Mouse (Mus musculus) cerebellum, adult 18-20 months (tissue): Measurements from ENCODE around the gene Hipk2.

Experiments
- DNase-seq, 2 experiments: peaks; one replicate each; pipeline ENCODE4 v3.0.0; 2021

The Hipk2 gene

GRCm38 (mm10) chr6:38825886-38826285 is 50.1 kb downstream of the Hipk2 start:
- no peak for DNase-seq

DNA sequence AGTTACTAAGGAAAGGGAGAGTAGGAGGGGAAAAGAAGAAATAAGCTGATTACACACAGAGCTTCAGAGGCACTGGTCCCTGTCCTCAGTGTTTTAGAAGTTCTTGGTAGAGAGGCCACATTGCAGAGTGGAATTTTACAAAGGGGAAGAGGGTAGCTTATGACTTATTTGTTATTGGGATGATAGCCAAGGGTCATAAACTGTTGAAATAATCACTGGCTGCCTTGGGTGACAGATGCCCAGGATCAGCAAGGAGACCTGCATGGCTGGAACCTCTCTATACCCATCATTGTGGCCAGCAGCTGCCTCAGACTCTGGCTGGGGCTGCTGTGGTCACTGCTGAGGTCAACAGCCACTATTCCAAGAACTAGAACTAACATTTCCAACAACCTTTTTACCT is 52.1 kb downstream of the Hipk2 start:
- no peak for DNase-seq

DNA sequence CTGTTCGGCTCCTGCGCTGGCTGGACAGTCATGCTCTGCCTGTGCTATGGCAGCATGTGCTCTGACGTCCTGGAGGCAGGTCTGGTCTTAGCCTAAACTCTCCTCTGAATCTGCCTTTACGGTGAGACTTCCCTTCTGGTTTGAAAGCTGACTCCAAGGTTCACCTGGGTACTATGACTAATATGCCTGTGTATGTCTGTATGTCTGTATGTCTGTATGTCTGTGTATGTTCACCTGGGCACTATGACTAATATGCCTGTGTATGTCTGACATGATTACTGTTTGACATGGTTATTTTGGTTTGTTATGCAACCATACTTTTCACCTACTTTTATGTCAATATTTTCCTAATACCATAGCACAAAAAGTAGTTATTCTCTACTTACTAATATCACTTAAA is 52.8 kb downstream of the Hipk2 start:
- no peak for DNase-seq

GRCm38 (mm10) chr6:38821686-38822085 is 54.3 kb downstream of the Hipk2 start:
- no peak for DNase-seq

DNA sequence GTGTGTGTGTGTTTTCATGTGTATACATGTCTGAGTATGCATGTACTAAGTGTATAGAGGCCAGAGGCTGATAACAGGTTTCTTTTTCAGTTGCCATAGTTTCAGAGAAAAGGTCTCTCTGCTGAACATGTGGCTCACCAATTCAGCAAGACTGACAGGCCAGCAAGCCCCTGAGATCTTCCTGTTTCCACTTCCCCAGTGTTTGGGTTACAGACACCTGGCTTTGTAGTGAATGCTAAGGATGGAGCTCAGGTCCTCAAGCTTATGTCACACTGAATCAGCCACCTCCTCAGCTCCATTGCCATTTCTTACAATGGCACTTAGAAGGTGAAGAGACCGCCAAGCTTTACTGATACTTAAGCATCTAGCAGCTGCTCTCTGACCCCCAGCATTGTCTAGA is 55.1 kb downstream of the Hipk2 start:
- DNase-seq = no peak

DNA sequence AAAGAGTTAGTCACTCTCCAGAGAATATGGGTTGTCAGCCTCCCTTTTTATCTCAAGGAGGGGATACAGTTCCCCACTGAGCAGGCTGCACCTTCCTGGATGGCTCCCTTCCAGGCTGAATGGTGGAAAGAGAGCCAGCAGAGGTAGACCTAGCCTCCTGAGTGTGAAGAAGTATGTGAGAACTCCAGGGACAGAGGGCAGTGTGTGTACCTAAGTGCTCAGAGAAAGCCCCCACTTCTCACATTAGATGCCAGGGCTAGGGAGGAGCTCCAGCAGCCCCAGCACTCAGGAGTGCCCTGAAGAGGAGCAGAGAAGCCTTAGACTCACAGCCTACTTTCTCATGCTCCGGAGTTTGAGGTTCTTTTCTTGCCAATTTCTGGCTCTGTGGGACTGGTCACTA is 59.7 kb downstream of the Hipk2 start:
- no peak for DNase-seq

DNA sequence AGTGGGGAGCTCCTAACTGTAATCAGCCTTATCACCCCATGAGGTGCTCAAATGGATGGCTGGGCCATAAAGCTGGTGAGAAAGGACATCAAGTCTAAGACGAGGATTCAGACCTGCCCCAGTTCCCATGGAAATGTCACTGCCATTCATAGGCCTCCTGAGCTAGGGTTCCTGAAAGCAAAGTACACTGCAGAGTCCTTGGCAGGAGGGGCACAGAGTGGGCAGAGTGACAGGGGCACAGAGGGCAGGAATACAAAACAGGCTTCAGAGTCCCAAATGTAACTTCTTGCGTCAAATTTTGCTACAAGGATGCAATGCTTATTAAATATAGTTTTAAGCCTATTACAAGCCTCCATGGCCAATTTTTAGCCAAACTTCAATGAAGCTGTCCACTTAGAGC is 60.4 kb downstream of the Hipk2 start:
- peak in 1 of 2 experiments; percentile 10 for DNase-seq

GRCm38 (mm10) chr6:38814690-38815089 is 61.3 kb downstream of the Hipk2 start:
- no peak for DNase-seq

GRCm38 (mm10) chr6:38811459-38812145 is 64.4 kb downstream of the Hipk2 start:
- DNase-seq = no peak

- no peak for DNase-seq
Observed at GRCm38 (mm10) chr6:38810121-38810475, 65.9 kb downstream of the Hipk2 start.

DNA sequence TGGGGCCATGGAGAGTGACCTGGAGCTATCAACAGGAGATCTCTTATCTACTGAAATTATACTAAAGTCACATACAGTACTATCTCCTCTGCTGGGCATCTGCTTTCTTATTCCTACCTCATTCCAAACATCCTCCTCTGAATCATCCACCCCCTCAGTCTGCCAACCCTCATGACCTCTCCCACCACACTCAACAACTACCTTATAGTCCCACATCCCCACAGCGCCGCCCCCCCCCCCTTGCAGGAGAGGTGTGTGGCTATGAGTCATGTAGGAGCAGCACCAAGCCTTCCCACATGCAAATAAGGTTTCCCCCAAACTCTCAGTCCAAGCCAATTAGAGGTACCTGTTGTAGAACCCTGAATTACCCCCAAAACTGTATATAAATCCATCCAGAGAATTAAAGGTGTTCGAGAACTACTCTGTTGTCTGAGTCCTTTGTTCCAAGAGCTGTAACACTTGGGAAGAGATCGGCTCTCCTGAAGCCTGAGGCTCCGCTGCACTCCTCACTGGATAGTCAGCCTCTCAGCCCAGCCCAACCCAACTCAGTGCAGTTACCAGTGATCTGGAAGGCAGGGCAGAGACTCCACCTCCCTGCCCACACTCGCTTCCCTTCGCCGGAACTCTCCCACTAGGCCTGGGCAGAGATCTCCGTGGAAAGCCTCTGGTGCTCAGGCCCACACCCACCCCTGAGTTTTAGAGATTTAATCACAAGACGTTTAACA is 66.4 kb downstream of the Hipk2 start:
- no peak for DNase-seq

- no peak for DNase-seq
Observed at GRCm38 (mm10) chr6:38808317-38808716, 67.6 kb downstream of the Hipk2 start.

DNA sequence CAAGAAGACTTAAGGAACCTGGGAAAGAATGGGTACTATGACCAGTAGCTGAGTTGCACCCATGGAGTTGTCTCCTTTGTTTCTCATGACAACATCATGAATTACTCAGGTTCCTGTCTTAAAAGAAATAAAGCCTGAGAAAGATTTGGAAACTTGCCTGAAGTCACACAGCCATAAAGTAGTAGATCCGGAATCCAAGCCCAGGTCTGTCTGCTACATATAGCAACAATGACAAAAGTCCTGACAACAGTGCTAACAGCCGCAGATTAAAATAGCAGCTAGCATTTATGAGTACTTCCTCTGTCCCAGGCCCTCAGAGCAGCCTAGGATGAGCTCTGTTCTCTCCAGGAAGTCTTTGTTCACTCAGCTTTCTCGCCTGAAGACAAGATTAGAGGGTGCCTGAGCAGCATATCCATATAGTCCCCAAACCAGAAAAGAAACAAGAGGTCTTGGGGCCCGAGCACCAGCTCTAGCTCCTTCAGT is 69.0 kb downstream of the Hipk2 start:
- DNase-seq = no peak

GRCm38 (mm10) chr6:38805612-38806011 is 70.4 kb downstream of the Hipk2 start:
- no peak for DNase-seq

DNA sequence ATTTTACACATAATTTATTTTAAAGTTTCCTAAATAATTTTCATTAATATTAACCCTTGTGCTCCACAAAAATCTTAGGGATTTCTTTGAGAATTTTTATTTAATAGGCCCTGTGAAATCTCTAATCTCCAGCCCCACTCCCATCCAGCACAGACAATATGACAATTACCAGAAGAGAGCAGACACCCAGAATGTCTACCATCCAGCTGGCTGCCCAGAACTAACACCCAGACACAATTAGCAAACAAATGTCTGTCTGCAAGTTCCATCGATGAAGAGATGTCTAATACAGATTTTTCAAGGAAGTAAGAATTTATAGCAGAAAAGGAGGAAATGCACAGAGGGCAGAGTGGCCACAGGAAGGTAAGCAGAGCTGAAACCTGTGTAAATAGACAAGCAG is 74.7 kb downstream of the Hipk2 start:
- no peak for DNase-seq

GRCm38 (mm10) chr6:38797548-38797947 is 78.4 kb downstream of the Hipk2 start:
- no peak for DNase-seq

DNA sequence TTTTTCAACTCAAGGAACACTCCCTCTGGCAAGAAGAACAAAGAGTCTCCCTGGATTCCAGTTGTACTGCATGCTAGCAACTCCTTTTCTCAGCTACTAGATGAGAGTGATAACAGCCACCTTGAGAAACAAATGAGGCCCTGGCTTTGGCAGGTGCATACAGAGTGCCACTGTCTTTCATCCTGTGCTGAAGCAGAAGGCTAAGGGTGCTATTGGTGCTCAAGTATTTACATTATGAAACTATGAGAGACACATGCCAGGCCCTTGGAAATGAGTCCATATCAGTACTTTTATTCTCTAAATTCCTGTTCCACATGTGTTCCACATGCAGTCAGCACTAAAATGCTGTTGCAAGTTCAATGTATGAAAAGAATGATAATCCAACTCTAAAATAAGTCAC is 79.0 kb downstream of the Hipk2 start:
- no peak for DNase-seq

- no peak for DNase-seq
Observed at GRCm38 (mm10) chr6:38796388-38796787, 79.6 kb downstream of the Hipk2 start.

DNA sequence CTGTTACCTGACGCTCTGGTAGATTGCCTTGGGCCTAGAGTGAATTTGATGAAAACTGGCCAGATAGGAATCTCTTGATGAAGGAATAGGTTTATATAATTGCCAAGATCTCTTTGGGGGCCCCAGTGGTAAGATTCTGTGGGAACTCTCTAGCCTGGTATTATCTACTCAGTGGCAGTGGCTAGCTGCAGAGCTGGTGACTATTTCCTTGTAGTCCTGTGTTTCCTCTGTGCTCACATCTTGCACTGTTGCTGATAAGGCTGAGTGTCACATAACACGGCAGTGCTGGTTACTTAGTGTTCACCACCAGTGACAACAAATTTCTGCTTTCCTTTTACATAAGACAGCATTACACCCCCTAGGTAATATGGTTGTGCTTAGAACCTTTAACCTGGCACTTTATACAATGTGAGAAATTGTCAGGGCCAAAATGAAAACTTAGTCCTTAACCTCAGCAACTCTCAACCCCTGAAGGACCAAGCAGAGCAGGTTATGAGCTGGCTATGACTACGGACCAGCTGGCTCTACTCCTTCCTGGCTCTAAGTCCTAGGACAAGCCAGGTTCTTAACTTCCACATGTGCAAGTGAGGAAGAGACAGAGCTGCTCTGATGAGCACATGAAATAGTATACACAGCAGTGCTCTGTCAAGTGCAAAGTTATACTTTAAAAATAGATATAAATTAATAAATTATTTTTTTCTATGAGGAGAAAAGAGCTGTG is 80.7 kb downstream of the Hipk2 start:
- DNase-seq = no peak

DNA sequence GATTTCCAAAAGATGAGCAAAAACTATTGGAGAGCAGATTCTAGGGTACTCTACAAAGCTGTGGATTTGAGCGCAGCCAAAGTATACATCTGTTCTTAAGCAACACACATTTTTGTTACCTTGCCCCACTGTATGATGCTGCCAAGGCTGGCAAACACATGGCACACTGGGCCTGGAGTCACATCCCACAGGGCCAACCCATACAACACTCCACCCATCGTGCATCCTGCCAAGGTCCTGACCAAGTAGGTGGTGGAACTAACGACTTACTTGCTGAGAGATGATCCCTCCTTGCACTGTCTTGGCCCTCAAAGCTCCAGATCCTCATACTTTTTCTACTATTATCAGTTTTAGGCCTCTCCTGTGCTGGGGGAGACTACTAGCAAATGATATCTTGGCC is 83.0 kb downstream of the Hipk2 start:
- DNase-seq = no peak

- DNase-seq = no peak
Observed at GRCm38 (mm10) chr6:38789221-38789810, 86.6 kb downstream of the Hipk2 start.

- DNase-seq = peak; percentile 23 to 28
Observed at GRCm38 (mm10) chr6:38787811-38788509, 88.0 kb downstream of the Hipk2 start.

DNA sequence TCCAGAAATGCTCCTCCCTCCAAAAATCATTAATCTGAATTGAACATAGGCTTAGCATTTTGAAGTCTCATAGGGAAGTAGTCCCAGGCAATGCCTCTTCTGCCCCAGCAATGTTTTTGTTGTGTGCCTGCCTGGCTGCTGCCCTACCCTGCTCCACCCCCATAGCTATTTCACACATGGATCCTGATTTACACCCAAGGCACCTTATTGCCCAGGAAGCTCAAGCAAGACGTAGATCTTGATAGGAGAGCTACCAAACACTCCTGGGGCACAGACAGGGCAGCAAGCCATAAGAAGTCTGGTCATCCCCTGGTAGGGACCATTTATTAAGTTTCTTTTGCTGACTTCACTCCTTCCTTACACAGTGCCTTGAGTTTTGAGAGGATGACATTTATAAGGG is 88.8 kb downstream of the Hipk2 start:
- no peak for DNase-seq
